Mouse (Mus musculus) layer of hippocampus, adult 2 months (tissue): ENCODE results near the gene Rxra. TPM values are rescaled to one million over a fixed set of nuclear protein-coding genes. Genes with fewer than 3 reads are reported as not detected.

Experiments
- DNase-seq, 2 experiments: peaks; one replicate each; pipeline ENCODE4 v3.0.0; 2022; ENCODE audit warnings: low spot score in 2 of 2
- H3K27ac ChIP-seq: fragments of 200-600 bp; 2 replicates; pipeline ENCODE4 v1.8.1; 2022
- H3K4me3 ChIP-seq: fragments of 200-600 bp; 2 replicates; pipeline ENCODE4 v1.8.1; 2022; ENCODE audit warnings: mild to moderate bottlenecking
- CTCF ChIP-seq: fragments of 200-600 bp; conservative IDR thresholded peaks from 2 replicates; pipeline ENCODE4 v1.8.1; 2022; ENCODE audit warnings: antibody characterized with exemption, mild to moderate bottlenecking, moderate library complexity
- total RNA-seq, 2 experiments: library from RNA; stranded (reverse); gene quantifications; 2 replicates each; pipeline ENCODE4 v1.2.3; 2021

The Rxra gene
- total RNA-seq, 2 experiments from 2014 or later, result 26.9 to 29.5 TPM

GRCm38 (mm10) chr2:27801041-27801440 is 124.8 kb downstream of the Rxra start:
- Histone ChIP-seq H3K27ac (no peak overlapping the region), H3K4me3 (no peak overlapping the region)
- no peak for TF ChIP-seq CTCF
- no peak for DNase-seq

GRCm38 (mm10) chr2:27802493-27802892 is 126.3 kb downstream of the Rxra start:
- H3K4me3 ChIP-seq, result no peak overlapping the region
- TF ChIP-seq CTCF, result no peak
- peak in 1 of 2 experiments; percentile 14 for DNase-seq
- H3K27ac ChIP-seq, result no peak overlapping the region

GRCm38 (mm10) chr2:27806691-27807090 is 130.5 kb downstream of the Rxra start:
- no peak for DNase-seq

GRCm38 (mm10) chr2:27807684-27808083 is 131.4 kb downstream of the Rxra start:
- H3K4me3 ChIP-seq, result no peak overlapping the region
- no peak for TF ChIP-seq CTCF
- no peak overlapping the region for H3K27ac ChIP-seq
- DNase-seq, result no peak

More at GRCm38 (mm10) chr2:27806691-27807090, 130.5 kb downstream of the Rxra start:
- H3K4me3 ChIP-seq, result no peak overlapping the region
- TF ChIP-seq CTCF, result no peak
- H3K27ac ChIP-seq, result no peak overlapping the region

GRCm38 (mm10) chr2:27809897-27810296 is 133.7 kb downstream of the Rxra start:
- no peak for TF ChIP-seq CTCF
- H3K4me3 ChIP-seq, result no peak overlapping the region

More at GRCm38 (mm10) chr2:27809897-27810296, 133.7 kb downstream of the Rxra start:
- no peak for DNase-seq
- no peak overlapping the region for H3K27ac ChIP-seq

Other genes starting within 250 kb of the Rxra start
- gene Vav2, start 249.4 kb upstream of the Rxra start, total RNA-seq, result 10 to 100 TPM; 10.9 to 11.0 TPM
- gene Brd3os, start 234.1 kb upstream of the Rxra start, total RNA-seq, result 10 to 100 TPM; 23.6 to 24.5 TPM
- gene Brd3, start 168.8 kb upstream of the Rxra start, total RNA-seq, result 10 to 100 TPM; 43.6 to 51.8 TPM
- gene Wdr5, start 161.3 kb upstream of the Rxra start, total RNA-seq, result 10 to 100 TPM; 24.8 to 28.9 TPM
- gene Col5a1, start 210.0 kb downstream of the Rxra start, total RNA-seq, result 1 to 10 TPM; 3.6 to 4.1 TPM